Mouse (Mus musculus) olfactory bulb, adult 2 months (tissue): ENCODE measurements around the gene Ramp3.

Source experiments
- CTCF ChIP-seq: fragments of 200-500 bp; IDR thresholded peaks from 2 replicates; pipeline ENCODE4 v1.5.1; 2012; ENCODE audit warnings: low read depth, mild to moderate bottlenecking, low read length, moderate library complexity; ENCODE audit not compliant: insufficient read depth
- POLR2A ChIP-seq: fragments of 200-500 bp; IDR thresholded peaks from 2 replicates; pipeline ENCODE4 v1.6.1; 2012; ENCODE audit warnings: mild to moderate bottlenecking, low read depth, low read length, moderate library complexity; ENCODE audit not compliant: insufficient read depth

DNA sequence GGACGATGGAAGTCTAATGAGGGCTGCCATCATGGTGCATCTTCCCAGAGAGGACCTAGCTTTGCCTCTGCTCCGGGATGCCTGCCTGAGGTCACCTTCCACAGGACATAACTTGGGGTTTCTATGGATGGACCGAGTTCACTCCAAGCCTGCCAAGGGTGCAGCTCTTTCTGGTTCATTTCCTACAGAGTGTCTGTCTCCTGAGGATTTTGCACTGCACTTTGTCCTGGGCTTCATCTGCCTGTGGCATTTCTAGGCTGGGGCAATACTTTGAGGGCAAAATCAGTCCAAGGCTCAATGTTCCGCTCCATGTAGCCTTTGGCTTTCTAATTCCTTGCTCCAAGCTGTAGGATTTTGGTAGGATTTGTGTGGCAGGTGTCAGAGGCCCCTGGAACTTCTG, 12.5 kb downstream of the Ramp3 start:
- TF ChIP-seq CTCF (no peak), POLR2A (no peak)
